Mouse (Mus musculus): Measurements from ENCODE around the gene Neurog1.

Gene Neurog1

GRCm38 (mm10) chr13:56221129-56221910 lies 30.6 kb downstream of the Neurog1 start:
- peak in 1 of 2 experiments; percentile 36 for DNase-seq (ENCODE audit: low spot score in 2 of 2)

GRCm38 (mm10) chr13:56219254-56219653 lies 32.7 kb downstream of the Neurog1 start:
- no peak for DNase-seq (ENCODE audit: low spot score in 2 of 2)

GRCm38 (mm10) chr13:56216090-56216489 lies 35.9 kb downstream of the Neurog1 start:
- DNase-seq (ENCODE audit: low spot score in 2 of 2): no peak

DNA sequence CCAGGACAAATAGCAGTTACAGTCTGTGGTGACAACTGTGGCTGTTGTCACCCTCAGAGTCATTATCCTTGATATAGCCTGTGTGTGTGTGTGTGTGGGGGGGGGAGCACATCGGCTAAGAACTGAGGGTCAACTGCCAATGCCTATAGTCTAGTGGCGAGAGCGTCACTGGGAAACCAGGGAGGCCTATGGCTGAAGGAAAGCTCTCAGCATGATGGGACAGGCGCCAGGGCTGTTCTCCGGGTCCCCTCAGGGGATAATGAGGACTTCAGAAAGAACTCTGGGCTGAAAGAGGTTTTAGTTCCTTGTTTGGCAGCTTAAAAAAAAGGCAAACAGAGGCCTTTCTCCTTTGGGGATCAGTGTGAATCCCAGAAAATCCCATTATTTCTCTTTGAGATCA lies 37.3 kb downstream of the Neurog1 start:
- DNase-seq (ENCODE audit: low spot score in 2 of 2): no peak

GRCm38 (mm10) chr13:56209067-56209411 lies 42.9 kb downstream of the Neurog1 start:
- no peak for DNase-seq (ENCODE audit: low spot score in 2 of 2)

- no peak for DNase-seq (ENCODE audit: low spot score in 2 of 2)
Observed at GRCm38 (mm10) chr13:56208225-56209066, 43.5 kb downstream of the Neurog1 start.
